Mouse (Mus musculus) ES-E14 (cell line): ENCODE measurements around the gene Prl3d1. TPM values are rescaled to one million over a fixed set of nuclear protein-coding genes. Genes with fewer than 3 reads are reported as not detected.
"Not testable (repeated sequence)": the region's sequence is repeated elsewhere in the genome, so short reads cannot be mapped to it uniquely, and the experiment has no call there.

Experiments used
- DNase-seq: peaks from one replicate; pipeline ENCODE4 v3.0.0-alpha.2; 2013; ENCODE audit warnings: low read depth, low spot score
- H3K27ac ChIP-seq: 2 replicates; pipeline ENCODE4 v1.5.1; 2012; ENCODE audit warnings: low read depth, mild to moderate bottlenecking, low read length, moderate library complexity, mixed read lengths; ENCODE audit not compliant: poor library complexity, insufficient read depth, severe bottlenecking
- H3K36me3 ChIP-seq: 2 replicates; pipeline ENCODE4 v1.6.1; 2012; ENCODE audit warnings: mild to moderate bottlenecking, low read length, moderate library complexity, mixed read lengths; ENCODE audit not compliant: control insufficient read depth, poor library complexity, insufficient read depth, severe bottlenecking
- H3K4me1 ChIP-seq, 2 experiments: fragments of 150-350 bp in 1 of 2; sonication (generic) in 1 of 2; 2 replicates each; pipeline ENCODE4 v1.6.1; 2012; ENCODE audit warnings: low read length in 2 of 2, mild to moderate bottlenecking in 1 of 2, mixed read lengths in 1 of 2; ENCODE audit not compliant: control insufficient read depth in 2 of 2, insufficient read depth in 2 of 2, poor library complexity in 1 of 2
- H3K4me3 ChIP-seq, 2 experiments: fragments of 150-350 bp in 1 of 2; sonication (generic) in 1 of 2; 2 replicates each; pipeline ENCODE4 v1.5.1; 2012; ENCODE audit warnings: low read length in 2 of 2, low read depth in 1 of 2, mild to moderate bottlenecking in 1 of 2, mixed read lengths in 1 of 2; ENCODE audit not compliant: insufficient read depth in 1 of 2, poor library complexity in 1 of 2, severe bottlenecking in 1 of 2
- H3K9ac ChIP-seq: 2 replicates; pipeline ENCODE4 v1.6.1; 2012; ENCODE audit warnings: low read depth, mild to moderate bottlenecking, low read length, mixed read lengths; ENCODE audit not compliant: poor library complexity, insufficient read depth, severe bottlenecking
- H3K9me3 ChIP-seq: fragments of 150-350 bp; sonication (generic); 2 replicates; pipeline ENCODE4 v1.6.1; 2012; ENCODE audit warnings: low read depth, mild to moderate bottlenecking, low read length; ENCODE audit not compliant: control insufficient read depth, insufficient read depth
- CHD2 ChIP-seq: IDR thresholded peaks from 2 replicates; pipeline ENCODE4 v1.6.1; 2014; ENCODE audit warnings: mild to moderate bottlenecking, low read depth, low read length, inconsistent platforms
- HCFC1 ChIP-seq: IDR thresholded peaks from 2 replicates; pipeline ENCODE4 v1.6.1; 2012; ENCODE audit warnings: low read length, inconsistent platforms, borderline replicate concordance; ENCODE audit not compliant: insufficient read depth
- MAFK ChIP-seq: IDR thresholded peaks from 2 replicates; pipeline ENCODE4 v1.6.1; 2014; ENCODE audit warnings: mild to moderate bottlenecking, low read depth, low read length, inconsistent platforms; ENCODE audit not compliant: insufficient read depth
- ZC3H11A ChIP-seq: IDR thresholded peaks from 2 replicates; pipeline ENCODE4 v1.6.1; 2012; ENCODE audit warnings: low read depth, mild to moderate bottlenecking, inconsistent platforms, low read length, borderline replicate concordance
- ZNF384 ChIP-seq: IDR thresholded peaks from 2 replicates; pipeline ENCODE4 v1.6.1; 2012; ENCODE audit warnings: low read depth, low read length, inconsistent platforms
- in situ Hi-C, 2 experiments: fragments of 600-800 bp; cut with MboI; formaldehyde crosslinking; loops; one replicate each; pipeline ENCODE4 v1.15.1; 2025; ENCODE audit warnings: low sequenced_read_pairs in 2 of 2, inconsistent platforms in 1 of 2; ENCODE audit not compliant: unreplicated experiment in 2 of 2
- total RNA-seq: library from RNA; depleted of rRNA; stranded (reverse); fragments of 300-350 nt; gene quantifications from 2 replicates; pipeline ENCODE4 v1.2.3, GENCODE M21; 2012; rRNA removed

Prl3d1 gene
- 1.1 TPM in 1 of 2 replicates, not detected in the other for total RNA-seq

DNA sequence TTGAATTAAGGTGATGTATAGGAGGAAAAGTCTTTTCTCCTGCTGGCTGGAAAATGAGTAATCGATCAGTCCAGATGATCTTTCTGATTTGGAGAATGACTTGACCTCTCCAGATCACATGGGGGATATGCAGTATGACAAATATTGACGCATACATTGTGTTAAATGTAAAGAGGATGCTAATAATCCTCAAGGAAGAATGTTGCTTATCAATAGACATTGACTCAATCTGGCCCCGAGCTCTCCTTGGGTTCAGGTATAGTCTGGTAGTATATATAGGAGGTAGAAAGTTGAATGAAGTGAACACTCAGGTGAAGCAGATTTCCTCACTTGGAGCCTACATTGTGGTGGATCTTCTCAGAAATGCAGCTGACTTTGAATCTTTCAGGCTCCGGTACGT is at the start of gene Prl3d1:
Prl3d1 (plus strand) TSS at position 301 of the 400 bp plus-strand sequence.
- in situ Hi-C loops, H3K9me3 ChIP-seq, DNase-seq, H3K4me1 ChIP-seq, H3K4me3 ChIP-seq, H3K36me3 ChIP-seq, H3K27ac ChIP-seq, H3K9ac ChIP-seq: not testable (repeated sequence)

DNA sequence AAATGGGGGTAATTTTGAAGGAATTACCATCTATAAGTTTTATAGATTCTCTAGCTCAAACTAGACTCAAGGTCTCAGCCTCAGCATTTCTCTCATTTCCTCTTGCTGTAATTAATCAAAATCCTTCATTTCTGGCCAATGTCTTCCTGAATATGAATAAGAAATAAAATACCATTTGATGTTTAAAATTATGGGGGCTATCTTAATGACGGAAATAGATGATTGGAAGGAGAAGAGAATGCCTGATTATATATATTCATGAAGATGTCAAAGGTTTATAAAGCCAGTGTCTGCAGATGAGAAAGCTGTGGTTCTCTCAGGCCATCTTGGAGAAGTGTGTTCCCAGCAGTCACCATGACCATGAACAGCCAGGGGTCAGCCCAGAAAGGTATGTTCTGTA is 36.7 kb upstream of the Prl3d1 start, which contains the start of gene Prl:
Prl (plus strand) TSS at position 301 of the 400 bp plus-strand sequence.
- no peak within 1 kb of the TSS for H3K27ac ChIP-seq
- no peaks in the 10 kb centered on the region for H3K36me3 ChIP-seq
- DNase-seq: no peak
- in situ Hi-C loops: no loop called here
- no peak within 1 kb of the TSS for H3K4me3 ChIP-seq
- H3K9me3 ChIP-seq: no peaks in the 10 kb centered on the region
- TF ChIP-seq CHD2: no peak
- no peak for TF ChIP-seq ZC3H11A
- no peak for TF ChIP-seq MAFK
- TF ChIP-seq ZNF384: no peak
- no peak for TF ChIP-seq HCFC1
- no peaks in the 10 kb centered on the region for H3K4me1 ChIP-seq
- no peak within 1 kb of the TSS for H3K9ac ChIP-seq

GRCm38 (mm10) chr13:27059177-27059576 is 34.8 kb upstream of the Prl3d1 start:
- in situ Hi-C loops: no loop called here
- TF ChIP-seq HCFC1 (no peak), ZC3H11A (no peak), ZNF384 (no peak), CHD2 (no peak), MAFK (no peak)
- no peak for DNase-seq
- Histone ChIP-seq H3K36me3 (no peaks in the 10 kb centered on the region), H3K4me3 (no peak overlapping the region), H3K9me3 (no peaks in the 10 kb centered on the region), H3K27ac (no peak overlapping the region), H3K9ac (no peak overlapping the region), H3K4me1 (no peaks in the 10 kb centered on the region)

GRCm38 (mm10) chr13:27121398-27121797 is 27.4 kb downstream of the Prl3d1 start, which contains the start of gene Prl3d2:
Gene Prl3d2 (plus strand): TSS chr13:27121698.
- H3K4me3 ChIP-seq, H3K36me3 ChIP-seq, H3K9ac ChIP-seq, H3K9me3 ChIP-seq, H3K27ac ChIP-seq, H3K4me1 ChIP-seq, in situ Hi-C loops, DNase-seq: not testable (repeated sequence)

- Histone ChIP-seq H3K9me3 (no peaks in the 10 kb centered on the region), H3K36me3 (no peaks in the 10 kb centered on the region), H3K27ac (no peak overlapping the region), H3K9ac (no peak overlapping the region), H3K4me3 (no peak overlapping the region), H3K4me1 (no peaks in the 10 kb centered on the region)
- no peak for DNase-seq
- TF ChIP-seq ZC3H11A: no peak
- TF ChIP-seq CHD2: no peak
- no peak for TF ChIP-seq ZNF384
- TF ChIP-seq MAFK: no peak
- no peak for TF ChIP-seq HCFC1
- in situ Hi-C loops: no loop called here
These were observed 54.3 kb downstream of the Prl3d1 start for GRCm38 (mm10) chr13:27148264-27148663.

Other genes starting within 250 kb of the Prl3d1 start
- not detected in 2 replicates for gene Prl, start 36.6 kb upstream of the Prl3d1 start, total RNA-seq
- gene Prl3d2, start 27.5 kb downstream of the Prl3d1 start, total RNA-seq: 0.27 TPM in 1 of 2 replicates, not detected in the other
- not detected in 2 replicates for gene Prl3d3, start 62.6 kb downstream of the Prl3d1 start, total RNA-seq
- gene Prl3c1, start 102.5 kb downstream of the Prl3d1 start, total RNA-seq: not detected in 2 replicates
- gene Prl3b1, start 147.7 kb downstream of the Prl3d1 start, total RNA-seq: not detected in 2 replicates
- 0.13 TPM in 1 of 2 replicates, not detected in the other for gene Prl3a1, start 165.2 kb downstream of the Prl3d1 start, total RNA-seq
- gene Prl6a1, start 218.4 kb downstream of the Prl3d1 start, total RNA-seq: not detected in 2 replicates